Mouse (Mus musculus): ENCODE data around the gene Psmb2. TPM values are rescaled to one million over a fixed set of nuclear protein-coding genes. Genes with fewer than 3 reads are reported as not detected.

Psmb2 gene
- total and polyA plus RNA-seq, 2 experiments from 2014 or later = 263 to 443 TPM

- no peak for ATAC-seq (ENCODE audit: insufficient read depth, low read depth)
These were observed 72.7 kb downstream of the Psmb2 start for GRCm38 (mm10) chr4:126750046-126750683.

DNA sequence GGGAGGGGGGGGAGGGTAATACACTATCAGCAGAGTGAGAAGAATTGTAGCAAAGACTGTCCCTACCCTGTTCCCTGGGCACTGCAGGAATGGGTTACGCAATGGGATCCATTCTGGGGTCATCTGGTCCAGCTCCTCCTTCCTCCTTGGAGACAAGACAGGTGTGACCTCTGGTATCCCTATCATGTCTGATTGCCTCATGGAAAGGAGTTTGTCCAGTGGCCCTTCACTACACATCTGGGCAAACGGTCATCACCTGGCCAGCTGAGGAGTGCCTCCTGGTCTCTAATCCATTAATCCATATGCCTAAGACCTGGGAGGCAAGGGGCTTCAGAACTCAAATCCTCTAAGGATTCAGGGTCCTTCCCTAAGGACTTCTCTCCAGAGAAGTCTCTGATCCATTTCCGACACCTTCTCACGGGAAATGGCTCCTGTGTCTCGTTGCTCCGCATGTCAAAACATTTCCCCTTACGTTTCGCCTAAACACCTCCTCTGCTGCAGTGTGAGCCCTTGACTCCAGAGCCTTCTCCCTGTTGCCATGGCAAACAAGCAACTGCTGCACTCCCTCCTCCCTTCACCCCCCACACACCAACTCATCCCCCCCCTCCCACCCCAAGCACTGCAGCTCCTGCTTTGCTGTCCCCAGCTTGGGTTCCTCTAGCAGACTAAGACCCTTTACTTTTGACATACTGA, 73.6 kb downstream of the Psmb2 start:
- Histone ChIP-seq H3K9ac (replicated peaks; ENCODE audit: low read depth, low read length) (no peak overlapping the region), H3K4me2 (ENCODE audit: low read depth, low read length) (no peak overlapping the region), H3K27ac (ENCODE audit: low read depth) (no peak overlapping the region), H3K27me3 (ENCODE audit: control insufficient read depth, insufficient read depth, low read length) (no peaks in the 10 kb centered on the region), H3K9me3 (replicated peaks; ENCODE audit: control insufficient read depth, low read length) (no peaks in the 10 kb centered on the region), H3K36me3 (replicated peaks; ENCODE audit: control insufficient read depth, insufficient read depth, low read length) (peaks cover 22% of the 10 kb centered on the region), H3K4me1 (ENCODE audit: control insufficient read depth, insufficient read depth) (peaks cover 24% of the 10 kb centered on the region), H3K4me3 (ENCODE audit: low read depth, low read length) (no peak overlapping the region)
- 90% methylated on average over 8 of the region's 8 CpGs for WGBS
- DNase-seq (ENCODE audit: low spot score) (no peak), ATAC-seq (ENCODE audit: insufficient read depth, low read depth) (no peak)
- TF ChIP-seq EP300 (IDR thresholded peaks at IDR 0.05; ENCODE audit: low read depth) (no peak), CTCF (IDR thresholded peaks at IDR 0.05; ENCODE audit: low read depth) (no peak)

More at GRCm38 (mm10) chr4:126750046-126750683, 72.7 kb downstream of the Psmb2 start:
- DNase-seq (ENCODE audit: low spot score) = no peak
- Histone ChIP-seq H3K4me2 (ENCODE audit: low read depth, low read length) (peak overlapping the region; percentile 14; the same call in 1 of the 2 replicates), H3K4me3 (ENCODE audit: low read depth, low read length) (no peak overlapping the region), H3K36me3 (replicated peaks; ENCODE audit: control insufficient read depth, insufficient read depth, low read length) (peaks cover 30% of the 10 kb centered on the region), H3K27ac (ENCODE audit: low read depth) (no peak overlapping the region), H3K9me3 (replicated peaks; ENCODE audit: control insufficient read depth, low read length) (no peaks in the 10 kb centered on the region), H3K4me1 (ENCODE audit: control insufficient read depth, insufficient read depth) (peaks cover 24% of the 10 kb centered on the region), H3K9ac (replicated peaks; ENCODE audit: low read depth, low read length) (no peak overlapping the region), H3K27me3 (ENCODE audit: control insufficient read depth, insufficient read depth, low read length) (no peaks in the 10 kb centered on the region)
- WGBS = 65% methylated on average over 26 of the region's 26 CpGs
- TF ChIP-seq EP300 (IDR thresholded peaks at IDR 0.05; ENCODE audit: low read depth) = no peak
- no peak for TF ChIP-seq CTCF (IDR thresholded peaks at IDR 0.05; ENCODE audit: low read depth)

GRCm38 (mm10) chr4:126751556-126752023, 74.2 kb downstream of the Psmb2 start:
- ATAC-seq (ENCODE audit: insufficient read depth, low read depth) = no peak
- no peak overlapping the region; the same call in 1 of the 2 replicates for H3K4me3 ChIP-seq (ENCODE audit: low read depth, low read length)
- H3K36me3 ChIP-seq (replicated peaks; ENCODE audit: control insufficient read depth, insufficient read depth, low read length) = peaks cover 17% of the 10 kb centered on the region
- peaks cover 24% of the 10 kb centered on the region for H3K4me1 ChIP-seq (ENCODE audit: control insufficient read depth, insufficient read depth)
- H3K27me3 ChIP-seq (ENCODE audit: control insufficient read depth, insufficient read depth, low read length) = no peaks in the 10 kb centered on the region
- H3K9me3 ChIP-seq (replicated peaks; ENCODE audit: control insufficient read depth, low read length) = no peaks in the 10 kb centered on the region
- no peak overlapping the region for H3K27ac ChIP-seq (ENCODE audit: low read depth)
- TF ChIP-seq CTCF (IDR thresholded peaks at IDR 0.05; ENCODE audit: low read depth) (no peak), EP300 (IDR thresholded peaks at IDR 0.05; ENCODE audit: low read depth) (no peak)
- no peak overlapping the region; the same call in 1 of the 2 replicates for H3K4me2 ChIP-seq (ENCODE audit: low read depth, low read length)
- 64% methylated on average over 10 of the region's 10 CpGs for WGBS
- no peak overlapping the region for H3K9ac ChIP-seq (replicated peaks; ENCODE audit: low read depth, low read length)
- no peak for DNase-seq (ENCODE audit: low spot score)

DNA sequence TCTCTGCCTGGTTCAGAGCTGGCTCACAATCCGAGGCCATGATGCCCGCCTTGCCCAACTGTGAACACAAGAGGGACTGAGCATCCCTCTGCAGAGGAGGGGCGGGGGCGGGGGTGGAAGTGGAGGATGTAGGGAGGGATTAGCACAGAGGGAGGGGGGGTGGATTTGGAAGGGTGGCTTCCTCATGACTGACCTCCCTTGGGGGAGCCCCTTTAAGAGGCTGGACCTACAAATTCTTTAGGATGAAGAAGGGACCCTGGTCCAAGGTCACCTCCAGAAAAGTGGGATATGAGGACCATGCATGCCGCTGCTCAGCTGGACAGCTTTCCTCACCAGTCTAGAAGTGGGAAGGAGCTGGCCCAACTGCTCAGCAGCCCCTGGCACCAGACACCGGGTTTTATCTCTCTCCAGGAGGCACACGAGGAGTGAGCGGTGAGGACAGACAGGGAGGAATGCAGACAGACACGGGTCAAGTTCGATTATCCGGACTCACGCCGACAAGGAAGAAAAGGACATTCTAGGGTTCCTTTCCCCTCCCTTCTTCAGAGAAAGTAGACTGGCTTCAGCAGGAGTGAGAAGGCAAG, 74.7 kb downstream of the Psmb2 start:
- Histone ChIP-seq H3K4me3 (ENCODE audit: low read depth, low read length) (peak overlapping the region; percentile 95), H3K4me1 (ENCODE audit: control insufficient read depth, insufficient read depth) (peaks cover 24% of the 10 kb centered on the region), H3K4me2 (ENCODE audit: low read depth, low read length) (peak overlapping the region; percentile 90), H3K27me3 (ENCODE audit: control insufficient read depth, insufficient read depth, low read length) (no peaks in the 10 kb centered on the region), H3K9me3 (replicated peaks; ENCODE audit: control insufficient read depth, low read length) (no peaks in the 10 kb centered on the region), H3K27ac (ENCODE audit: low read depth) (no peak overlapping the region), H3K36me3 (replicated peaks; ENCODE audit: control insufficient read depth, insufficient read depth, low read length) (peaks cover 11% of the 10 kb centered on the region; the same call in 1 of the 2 replicates), H3K9ac (replicated peaks; ENCODE audit: low read depth, low read length) (peak overlapping the region; percentile 67)
- no peak for DNase-seq (ENCODE audit: low spot score)
- 7% methylated on average over 13 of the region's 13 CpGs for WGBS
- ATAC-seq (ENCODE audit: insufficient read depth, low read depth) = no peak
- TF ChIP-seq EP300 (IDR thresholded peaks at IDR 0.05; ENCODE audit: low read depth) (no peak), CTCF (IDR thresholded peaks at IDR 0.05; ENCODE audit: low read depth) (no peak)

- H3K36me3 ChIP-seq (replicated peaks; ENCODE audit: control insufficient read depth, insufficient read depth, low read length) = peaks cover 11% of the 10 kb centered on the region; the same call in 1 of the 2 replicates
- peaks cover 24% of the 10 kb centered on the region for H3K4me1 ChIP-seq (ENCODE audit: control insufficient read depth, insufficient read depth)
- TF ChIP-seq EP300 (IDR thresholded peaks at IDR 0.05; ENCODE audit: low read depth) (no peak), CTCF (IDR thresholded peaks at IDR 0.05; ENCODE audit: low read depth) (no peak)
- peak overlapping the region; percentile 95 for H3K4me3 ChIP-seq (ENCODE audit: low read depth, low read length)
- H3K9ac ChIP-seq (replicated peaks; ENCODE audit: low read depth, low read length) = peak overlapping the region; percentile 67
- no peaks in the 10 kb centered on the region for H3K27me3 ChIP-seq (ENCODE audit: control insufficient read depth, insufficient read depth, low read length)
- DNase-seq (ENCODE audit: low spot score) (no peak), ATAC-seq (ENCODE audit: insufficient read depth, low read depth) (no peak)
- under 1% methylated on average over 23 of the region's 23 CpGs for WGBS
- H3K9me3 ChIP-seq (replicated peaks; ENCODE audit: control insufficient read depth, low read length) = no peaks in the 10 kb centered on the region
- peak overlapping the region; percentile 87 for H3K27ac ChIP-seq (ENCODE audit: low read depth)
- H3K4me2 ChIP-seq (ENCODE audit: low read depth, low read length) = peak overlapping the region; percentile 90
These were observed 75.2 kb downstream of the Psmb2 start for GRCm38 (mm10) chr4:126752608-126753141.
